Mouse (Mus musculus) heart, adult 2 months (tissue): ENCODE measurements at regions not wholly inside any gene's neighbourhood (a gene's known extent, or its start where the extent isn't known, plus 50 kb on each side); places are given as distances from the start of the nearest gene placed in this dataset.

Experiments
- CTCF ChIP-seq: fragments of 200-600 bp; IDR thresholded peaks from 2 replicates; pipeline ENCODE4 v1.8.1; 2022; ENCODE audit warnings: antibody characterized with exemption, mild to moderate bottlenecking, moderate library complexity
- EP300 ChIP-seq: fragments of 200-500 bp; IDR thresholded peaks from 2 replicates; pipeline ENCODE4 v1.6.1; 2011; ENCODE audit warnings: low read depth, low read length, control low read depth; ENCODE audit not compliant: insufficient read depth
- POLR2A ChIP-seq: fragments of 200-500 bp; IDR thresholded peaks from 2 replicates; pipeline ENCODE4 v1.6.1; 2011; ENCODE audit warnings: mild to moderate bottlenecking, low read depth, low read length, control low read depth; ENCODE audit not compliant: insufficient read depth

DNA sequence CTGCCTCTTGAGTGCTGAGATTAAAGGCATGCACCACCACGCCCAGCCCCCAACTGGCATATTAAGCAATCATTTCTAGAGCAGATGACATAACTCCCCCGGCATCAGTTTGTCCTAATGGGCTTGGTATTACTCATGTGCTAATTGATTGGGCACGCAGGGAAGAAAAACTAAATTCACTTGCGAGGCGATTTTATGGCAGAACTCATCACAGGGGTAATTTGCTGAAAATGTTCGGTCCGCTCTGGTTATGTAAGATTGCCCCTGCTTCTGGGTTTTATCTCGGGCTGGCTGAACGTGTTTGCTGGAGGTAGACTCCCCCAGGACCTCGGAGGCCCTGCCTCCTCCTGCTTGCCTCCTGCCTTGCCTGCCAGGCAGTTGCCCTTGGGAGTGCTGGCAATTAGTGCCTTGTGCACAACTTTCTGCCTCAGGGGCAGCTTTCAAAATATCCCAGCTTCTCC, 251.2 kb upstream of the Tle3 start:
- no peak for TF ChIP-seq CTCF
- TF ChIP-seq EP300: no peak
- TF ChIP-seq POLR2A: no peak
